Mouse (Mus musculus) CH12.LX (cell line): ENCODE data around the gene Marc1. TPM values are rescaled to one million over a fixed set of nuclear protein-coding genes. Genes with fewer than 3 reads are reported as not detected.

Experiments used
- DNase-seq: peaks from one replicate; pipeline ENCODE4 v3.0.0-alpha.2; 2013; ENCODE audit errors: extremely low read depth
- H3K27ac ChIP-seq: 2 replicates; pipeline ENCODE4 v1.5.1; 2012; ENCODE audit warnings: low read depth, mild to moderate bottlenecking, control low read depth, moderate library complexity; ENCODE audit not compliant: insufficient read depth
- H3K27me3 ChIP-seq: replicated peaks from 2 replicates; pipeline ENCODE3; 2012; ENCODE audit warnings: inconsistent platforms
- H3K36me3 ChIP-seq, 2 experiments: replicated peaks in 1 of 2; 2 replicates each; pipeline versions ENCODE3 to v1.6.1; 2012; ENCODE audit warnings: inconsistent platforms in 1 of 2, low read length in 1 of 2, mild to moderate bottlenecking in 1 of 2, mixed read lengths in 1 of 2, moderate library complexity in 1 of 2; ENCODE audit not compliant: control insufficient read depth in 1 of 2, insufficient read depth in 1 of 2
- H3K4me1 ChIP-seq, 2 experiments: 2 replicates each; pipeline ENCODE4 v1.6.1; 2012; ENCODE audit warnings: inconsistent platforms in 1 of 2, moderate library complexity in 1 of 2; ENCODE audit not compliant: insufficient read depth in 2 of 2, control insufficient read depth in 1 of 2
- H3K4me2 ChIP-seq: 2 replicates; pipeline ENCODE4 v1.6.1; 2012; ENCODE audit warnings: low read depth, mild to moderate bottlenecking, control low read depth; ENCODE audit not compliant: poor library complexity, insufficient read depth, severe bottlenecking
- H3K4me3 ChIP-seq, 3 experiments: fragments of 150-350 bp in 1 of 3; sonication (generic) in 1 of 3; replicated peaks in 1 of 3; 2 replicates each; pipeline versions ENCODE3 to v1.5.1; 2011 to 2012; ENCODE audit warnings: low read depth in 2 of 3, low read length in 2 of 3, mild to moderate bottlenecking in 2 of 3, moderate library complexity in 2 of 3, control low read depth in 1 of 3, improper control_type of control experiment in 1 of 3, inconsistent platforms in 1 of 3, mixed read lengths in 1 of 3; ENCODE audit not compliant: poor library complexity in 1 of 3
- H3K79me2 ChIP-seq: replicated peaks from 2 replicates; pipeline ENCODE4 v1.6.1; 2012; ENCODE audit warnings: mild to moderate bottlenecking, moderate library complexity; ENCODE audit not compliant: control insufficient read depth, poor library complexity, insufficient read depth, severe bottlenecking; ENCODE audit errors: extremely low read depth
- H3K9ac ChIP-seq: 2 replicates; pipeline ENCODE4 v1.6.1; 2012; ENCODE audit warnings: low read depth, mild to moderate bottlenecking, control low read depth, moderate library complexity; ENCODE audit not compliant: insufficient read depth
- H3K9me3 ChIP-seq: replicated peaks from 2 replicates; pipeline ENCODE3; 2012; ENCODE audit warnings: low read length, inconsistent platforms, mixed read lengths
- CHD2 ChIP-seq: IDR thresholded peaks from 2 replicates; pipeline ENCODE4 v1.6.1; 2011; ENCODE audit warnings: low read length, improper control_type of control experiment
- CTCF ChIP-seq, 2 experiments: IDR thresholded peaks in 1 of 2; conservative IDR thresholded peaks in 1 of 2; 2 replicates each; pipeline ENCODE4 v1.5.1; 2011 to 2012; ENCODE audit warnings: low read depth in 2 of 2, low read length in 2 of 2, improper control_type of control experiment in 1 of 2, inconsistent platforms in 1 of 2, mild to moderate bottlenecking in 1 of 2, moderate library complexity in 1 of 2
- E2F4 ChIP-seq: IDR thresholded peaks from 2 replicates; pipeline ENCODE4 v1.6.1; 2011; ENCODE audit warnings: low read depth, low read length, improper control_type of control experiment; ENCODE audit not compliant: insufficient replicate concordance
- EP300 ChIP-seq: IDR thresholded peaks from 2 replicates; pipeline ENCODE4 v1.6.1; 2011; ENCODE audit warnings: low read length, improper control_type of control experiment
- GABPA ChIP-seq: IDR thresholded peaks from 2 replicates; pipeline ENCODE4 v1.6.1; 2012; ENCODE audit warnings: low read depth, low read length, improper control_type of control experiment, inconsistent platforms; ENCODE audit not compliant: insufficient replicate concordance
- JUND ChIP-seq: conservative IDR thresholded peaks from 2 replicates; pipeline ENCODE4 v1.6.1; 2011; ENCODE audit warnings: low read depth, low read length, improper control_type of control experiment
- MXI1 ChIP-seq: IDR thresholded peaks from 2 replicates; pipeline ENCODE4 v1.6.1; 2011; ENCODE audit warnings: mild to moderate bottlenecking, low read depth, low read length, improper control_type of control experiment
- PAX5 ChIP-seq: IDR thresholded peaks from 2 replicates; pipeline ENCODE4 v1.6.1; 2012; ENCODE audit warnings: low read length, inconsistent platforms, mixed read lengths
- RCOR1 ChIP-seq: conservative IDR thresholded peaks from 2 replicates; pipeline ENCODE4 v1.6.1; 2012; ENCODE audit warnings: low read depth, mild to moderate bottlenecking, inconsistent platforms, low read length, improper control_type of control experiment
- SMC3 ChIP-seq: IDR thresholded peaks from 2 replicates; pipeline ENCODE4 v1.6.1; 2011; ENCODE audit warnings: low read depth, low read length, improper control_type of control experiment
- TBP ChIP-seq: conservative IDR thresholded peaks from 2 replicates; pipeline ENCODE4 v1.6.1; 2011; ENCODE audit warnings: low read depth, low read length, improper control_type of control experiment
- USF1 ChIP-seq: IDR thresholded peaks from 2 replicates; pipeline ENCODE4 v1.6.1; 2014; ENCODE audit warnings: low read depth, mild to moderate bottlenecking, inconsistent platforms, low read length, improper control_type of control experiment
- ZMIZ1 ChIP-seq: IDR thresholded peaks from 2 replicates; pipeline ENCODE4 v1.6.1; 2012; ENCODE audit warnings: low read depth, mild to moderate bottlenecking, inconsistent platforms, low read length, improper control_type of control experiment
- dilution Hi-C: fragments of 300-500 bp; cut with MboI; formaldehyde crosslinking; loops from 2 replicates; pipeline ENCODE4 v1.14.3; 2020; ENCODE audit warnings: low sequenced_read_pairs; ENCODE audit not compliant: extremely low pct_unique_long_range_greater_than_20kb, extremely low pct_ligation_motif_present
- in situ Hi-C: fragments of 300-500 bp; cut with MboI; formaldehyde crosslinking; loops from 3 replicates; pipeline ENCODE4 v1.14.3; 2019; ENCODE audit warnings: low sequenced_read_pairs, low pct_ligation_motif_present, low pct_unique_long_range_greater_than_20kb, mixed read lengths
- polyA plus RNA-seq: library from polyadenylated mRNA; unstranded; fragments of >175 nt; gene quantifications from 2 replicates; pipeline ENCODE4 v1.2.1, GENCODE M21; 2012; ENCODE audit warnings: low read depth; ENCODE audit not compliant: insufficient read length
- total RNA-seq, 2 experiments: library from RNA; depleted of rRNA; stranded (reverse); fragments of 300-350 nt in 1 of 2; fragments of >200 nt in 1 of 2; gene quantifications; 2 replicates each; pipeline ENCODE4 v1.2.3; 2012 to 2014

The Marc1 gene
- total and polyA plus RNA-seq, 3 experiments = not detected

DNA sequence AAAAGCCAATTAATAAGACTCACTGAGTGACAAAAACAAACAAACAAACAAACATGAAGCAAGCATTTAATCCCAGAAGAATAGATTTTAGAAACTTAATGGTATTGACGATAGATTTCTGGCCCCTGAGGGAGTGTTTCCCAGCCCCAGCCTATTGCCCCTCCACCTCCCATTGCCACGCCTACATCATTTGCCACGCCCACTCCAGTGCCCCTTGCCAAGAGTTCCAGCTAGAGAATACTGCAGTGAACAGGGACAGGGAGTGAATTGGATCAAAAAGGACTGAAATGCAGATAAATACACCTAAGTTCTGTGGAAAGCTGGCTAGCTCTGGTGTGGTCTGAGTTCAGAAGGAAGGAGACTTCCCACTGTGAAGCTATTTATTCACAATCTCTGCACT, 47.2 kb downstream of the Marc1 start:
- H3K27ac ChIP-seq = no peak overlapping the region
- TF ChIP-seq JUND = no peak
- TF ChIP-seq GABPA = no peak
- no peak for TF ChIP-seq SMC3
- TF ChIP-seq RCOR1 = no peak
- no peak for TF ChIP-seq CTCF (conservative IDR thresholded peaks at IDR 0.05 in 1 of 2, IDR thresholded peaks at IDR 0.05 in 1 of 2; ENCODE audit: low read depth in 2 of 2, low read length in 2 of 2)
- no peak for TF ChIP-seq ZMIZ1
- no peak for TF ChIP-seq TBP
- no peak for TF ChIP-seq PAX5
- no peak for TF ChIP-seq USF1
- TF ChIP-seq, all 38 proteins: peak for 0
- Histone ChIP-seq H3K27me3 (no peaks in the 10 kb centered on the region), H3K4me1 (no peaks in the 10 kb centered on the region), H3K9ac (no peak overlapping the region), H3K79me2 (no peaks in the 10 kb centered on the region), H3K9me3 (no peaks in the 10 kb centered on the region), H3K36me3 (no peaks in the 10 kb centered on the region), H3K4me2 (no peak overlapping the region), H3K4me3 (no peak overlapping the region)
- in situ Hi-C loops (no loop called here), dilution Hi-C loops (no loop called here)
- no peak for DNase-seq

DNA sequence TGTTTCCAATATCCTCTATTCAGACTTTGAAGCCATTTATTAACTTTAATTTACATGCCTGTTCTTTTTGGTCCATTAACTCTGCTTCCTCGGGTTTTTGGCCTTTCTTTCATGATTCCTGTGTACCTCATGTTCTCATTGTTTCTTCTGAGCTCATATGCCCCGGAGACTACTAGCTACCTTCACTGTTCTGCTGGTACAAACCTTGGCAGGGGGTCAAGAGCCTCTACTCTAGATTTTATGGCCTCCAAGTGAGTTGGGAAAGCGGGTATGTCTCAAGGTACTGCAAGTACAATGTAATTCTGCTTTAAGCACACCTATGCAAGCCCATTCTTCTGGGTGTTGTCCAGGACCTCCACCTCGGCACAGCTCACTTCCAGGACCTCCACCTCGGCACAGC, 48.2 kb downstream of the Marc1 start:
- no peak for DNase-seq
- dilution Hi-C loops (no loop called here), in situ Hi-C loops (no loop called here)
- H3K4me1 ChIP-seq = no peaks in the 10 kb centered on the region
- no peaks in the 10 kb centered on the region for H3K9me3 ChIP-seq
- no peaks in the 10 kb centered on the region for H3K27me3 ChIP-seq
- H3K4me3 ChIP-seq = no peak overlapping the region
- no peak overlapping the region for H3K27ac ChIP-seq
- H3K4me2 ChIP-seq = no peak overlapping the region
- no peaks in the 10 kb centered on the region for H3K79me2 ChIP-seq
- no peak overlapping the region for H3K9ac ChIP-seq
- TF ChIP-seq CHD2 (no peak), MXI1 (no peak), TBP (no peak)
- H3K36me3 ChIP-seq = no peaks in the 10 kb centered on the region

DNA sequence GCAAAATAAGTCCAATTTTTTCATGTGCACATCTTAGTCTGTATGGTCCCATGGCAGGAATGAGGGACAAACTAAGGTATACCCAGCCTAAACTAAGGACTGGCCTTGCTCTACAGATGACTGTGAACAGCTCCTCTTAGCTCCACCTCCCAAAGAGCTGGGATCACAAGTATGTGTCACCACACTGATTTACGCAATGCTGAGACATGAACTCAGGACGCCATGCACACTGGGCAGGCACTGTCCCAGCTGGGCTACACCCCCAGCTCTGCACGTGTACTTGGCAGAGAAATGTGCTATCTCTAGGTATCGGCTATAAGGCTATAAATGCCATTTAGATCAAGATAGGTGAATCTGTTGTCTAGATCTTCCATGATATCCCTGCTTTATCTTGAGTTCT, 49.1 kb downstream of the Marc1 start:
- Histone ChIP-seq H3K36me3 (no peaks in the 10 kb centered on the region), H3K4me2 (no peak overlapping the region), H3K9ac (no peak overlapping the region), H3K4me3 (no peak overlapping the region), H3K9me3 (no peaks in the 10 kb centered on the region), H3K4me1 (no peaks in the 10 kb centered on the region), H3K27ac (no peak overlapping the region), H3K27me3 (no peaks in the 10 kb centered on the region), H3K79me2 (no peaks in the 10 kb centered on the region)
- in situ Hi-C loops = no loop called here
- DNase-seq = no peak
- TF ChIP-seq E2F4 (no peak), USF1 (no peak), EP300 (no peak), SMC3 (no peak)
- dilution Hi-C loops = no loop called here
